Mouse (Mus musculus): ENCODE data around the gene Gm42791.

DNA sequence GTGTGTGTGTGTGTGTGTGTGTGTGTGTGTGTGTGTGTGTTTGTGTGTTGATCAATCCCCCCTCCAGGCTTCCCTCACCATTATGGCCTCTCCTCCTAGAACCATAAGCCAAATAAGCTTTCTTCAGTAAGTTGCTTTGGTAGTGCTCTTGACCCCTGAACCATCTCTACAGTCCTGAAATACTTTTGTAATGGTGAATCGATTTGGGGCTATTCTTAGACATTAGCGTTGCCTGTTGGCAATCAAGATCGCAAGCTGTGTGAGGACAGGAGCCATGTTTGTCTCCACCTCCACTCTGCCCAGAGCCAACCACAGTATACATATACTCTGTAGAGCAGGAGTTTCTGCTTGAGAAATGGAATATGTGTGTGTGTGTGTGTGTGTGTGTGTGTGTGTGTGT is 14.2 kb upstream of the Gm42791 start:
- no peak for TF ChIP-seq CTCF (IDR thresholded peaks at IDR 0.05; ENCODE audit: control insufficient read depth, insufficient read depth, insufficient replicate concordance, low read depth, low read length)
- TF ChIP-seq POLR2A (IDR thresholded peaks at IDR 0.05; ENCODE audit: control insufficient read depth, low read depth, low read length): no peak

Data from testis, adult 2 months (tissue).